Mouse (Mus musculus) limb, embryonic 14.5 days (tissue): ENCODE measurements at regions not wholly inside any gene's neighbourhood (a gene's known extent, or its start where the extent isn't known, plus 50 kb on each side); places are given as distances from the start of the nearest gene placed in this dataset.

ENCODE experiments used
- ATAC-seq: fragments of 200-750 bp; cut with Nextera tagmentation; 2 replicates; pipeline ENCODE4 v1.8.0; 2017; ENCODE audit warnings: low read depth, moderate number of reproducible peaks, moderate TSS enrichment; ENCODE audit not compliant: low FRiP score
- DNase-seq: peaks from one replicate; pipeline ENCODE4 v3.0.0-alpha.2; 2015; ENCODE audit warnings: low spot score
- H3K27ac ChIP-seq: fragments of 300-500 bp; sonication (generic); replicated peaks from 2 replicates; pipeline ENCODE4 v1.5.1; 2014; ENCODE audit warnings: low read depth, mild to moderate bottlenecking, low read length, moderate library complexity, mixed read lengths
- H3K27me3 ChIP-seq: fragments of 300-500 bp; sonication (generic); 2 replicates; pipeline ENCODE4 v1.6.1; 2014; ENCODE audit warnings: low read length, mixed read lengths; ENCODE audit not compliant: control insufficient read depth, insufficient read depth
- H3K36me3 ChIP-seq: fragments of 300-500 bp; sonication (generic); 2 replicates; pipeline ENCODE4 v1.6.1; 2014; ENCODE audit warnings: mild to moderate bottlenecking, low read length, moderate library complexity, mixed read lengths; ENCODE audit not compliant: control insufficient read depth, insufficient read depth
- H3K4me1 ChIP-seq: fragments of 300-500 bp; sonication (generic); 2 replicates; pipeline ENCODE4 v1.6.1; 2014; ENCODE audit warnings: antibody characterized with exemption, low read length, mixed read lengths; ENCODE audit not compliant: control insufficient read depth, insufficient read depth
- H3K4me2 ChIP-seq: fragments of 300-500 bp; sonication (generic); replicated peaks from 2 replicates; pipeline ENCODE4 v1.6.1; 2014; ENCODE audit warnings: low read depth, mild to moderate bottlenecking, low read length, moderate library complexity; ENCODE audit not compliant: severe bottlenecking
- H3K4me3 ChIP-seq: fragments of 300-500 bp; sonication (generic); replicated peaks from 2 replicates; pipeline ENCODE4 v1.5.1; 2014; ENCODE audit warnings: low read length
- H3K9ac ChIP-seq: fragments of 300-500 bp; sonication (generic); 2 replicates; pipeline ENCODE4 v1.6.1; 2014; ENCODE audit warnings: mild to moderate bottlenecking, low read depth, low read length, moderate library complexity; ENCODE audit not compliant: severe bottlenecking
- H3K9me3 ChIP-seq: fragments of 300-500 bp; sonication (generic); 2 replicates; pipeline ENCODE4 v1.6.1; 2016; ENCODE audit warnings: low read length; ENCODE audit not compliant: control insufficient read depth
- POLR2A ChIP-seq: fragments of 200-500 bp; IDR thresholded peaks from 2 replicates; pipeline ENCODE4 v1.8.0; 2012; ENCODE audit warnings: inconsistent platforms, mild to moderate bottlenecking, moderate library complexity, borderline replicate concordance; ENCODE audit not compliant: insufficient read depth, insufficient read length; ENCODE audit errors: extremely low read depth
- whole genome bisulfite sequencing: fragments of 180-500 bp; shearing (Covaris S2); extraction: QIAGEN DNeasy Blood & Tissue Kit; methylation state at CpG from one replicate; pipeline ENCODE4 v1.1.7; 2014; 5-methylcytosine and 5-hydroxymethylcytosine counted together

DNA sequence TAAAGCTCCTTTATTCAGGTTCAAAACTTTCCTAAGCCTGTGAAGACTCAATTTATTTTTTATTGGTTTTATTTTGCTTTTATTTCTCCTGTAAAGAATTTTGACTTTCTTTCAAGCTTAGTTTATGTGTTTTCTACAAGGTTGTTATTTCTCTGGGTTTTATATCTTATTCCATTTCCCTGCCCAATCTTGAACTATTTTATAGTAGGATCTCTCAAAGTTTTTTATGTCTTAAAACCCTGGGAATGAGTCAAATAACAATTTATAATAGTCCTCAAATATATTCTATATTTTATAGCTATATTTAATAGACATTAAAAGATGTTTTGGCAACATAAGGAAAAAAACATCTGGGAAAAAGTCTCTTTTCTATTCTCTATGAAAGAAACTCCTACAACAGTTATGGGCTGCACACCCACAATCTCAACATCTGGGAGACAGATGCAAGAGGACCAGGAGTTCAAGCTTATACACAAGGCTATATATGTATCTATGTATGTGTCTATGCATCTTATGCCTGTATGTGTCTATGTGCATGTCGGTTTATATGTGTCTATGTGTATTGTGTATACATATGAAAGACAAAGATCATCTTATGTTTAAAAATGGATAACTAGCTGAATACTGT, 146.2 kb upstream of the Ptchd4 start:
- H3K27ac ChIP-seq = no peak overlapping the region
- H3K27me3 ChIP-seq = no peaks in the 10 kb centered on the region
- 70% methylated on average over 1 of the region's 1 CpGs for WGBS
- no peak for TF ChIP-seq POLR2A
- H3K9ac ChIP-seq = no peak overlapping the region
- H3K4me2 ChIP-seq = no peak overlapping the region
- H3K36me3 ChIP-seq = no peaks in the 10 kb centered on the region
- H3K4me1 ChIP-seq = no peaks in the 10 kb centered on the region
- H3K9me3 ChIP-seq = no peaks in the 10 kb centered on the region
- peak; percentile 77 for DNase-seq
- H3K4me3 ChIP-seq = no peak overlapping the region
- ATAC-seq = peak; percentile 80

DNA sequence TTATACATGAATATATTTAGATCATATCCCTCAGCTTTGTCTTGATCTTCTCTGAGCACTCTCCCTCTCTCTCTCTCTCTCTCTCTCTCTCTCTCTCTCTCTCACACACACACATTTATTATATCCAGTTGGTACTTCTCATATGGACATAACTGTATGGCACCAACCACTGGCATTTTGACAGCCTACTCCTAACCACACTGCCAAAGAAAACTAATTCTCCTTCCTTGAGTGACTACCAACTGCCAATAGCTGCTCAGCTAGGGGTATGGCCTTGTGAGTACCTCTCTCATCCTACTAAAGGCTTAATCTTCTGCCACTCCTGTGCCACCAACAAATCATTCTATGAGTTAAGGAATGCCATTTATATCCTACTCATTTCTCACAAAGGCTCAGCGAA, 127.2 kb upstream of the Ptchd4 start:
- no peak for DNase-seq
- no peak overlapping the region for H3K27ac ChIP-seq
- no peak overlapping the region for H3K4me2 ChIP-seq
- no peak overlapping the region for H3K4me3 ChIP-seq
- H3K27me3 ChIP-seq = no peaks in the 10 kb centered on the region
- H3K36me3 ChIP-seq = no peaks in the 10 kb centered on the region
- 98% methylated on average over 1 of the region's 1 CpGs for WGBS
- H3K9ac ChIP-seq = no peak overlapping the region
- H3K9me3 ChIP-seq = no peaks in the 10 kb centered on the region
- H3K4me1 ChIP-seq = no peaks in the 10 kb centered on the region
- no peak for TF ChIP-seq POLR2A
- ATAC-seq = no peak

DNA sequence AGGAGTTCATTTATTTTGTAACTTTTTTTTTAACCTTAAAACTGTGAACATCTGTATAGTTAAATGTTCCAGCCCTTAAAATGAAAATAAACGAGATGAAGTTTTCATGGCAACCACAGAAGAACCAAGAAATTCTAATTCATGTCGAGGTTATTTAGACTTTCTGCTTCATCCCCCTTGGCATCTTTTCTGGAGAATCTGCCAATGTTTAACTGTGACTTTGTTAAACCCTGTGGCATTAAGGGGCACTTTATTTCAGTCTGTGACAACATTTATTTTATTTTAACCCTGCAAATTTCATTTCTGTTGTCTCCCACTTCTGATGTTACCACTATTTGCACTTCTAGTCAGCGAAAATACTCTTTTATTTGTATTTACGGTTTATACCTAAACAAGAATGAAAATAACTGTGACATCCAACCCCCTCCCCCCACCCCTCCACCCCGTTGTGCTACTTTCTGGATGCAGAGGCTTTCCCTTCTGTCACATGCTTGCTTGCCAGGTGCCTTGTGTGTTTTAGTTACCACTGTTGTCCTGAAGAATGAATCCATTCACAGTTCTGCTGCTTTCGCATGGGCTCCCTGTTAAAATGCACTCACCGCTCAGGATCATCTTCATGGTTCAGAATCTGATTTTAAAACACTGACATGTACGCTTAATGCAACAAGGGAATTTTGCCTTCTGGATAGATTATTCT, 125.4 kb upstream of the Ptchd4 start:
- Histone ChIP-seq H3K36me3 (no peaks in the 10 kb centered on the region), H3K27ac (no peak overlapping the region), H3K9me3 (no peaks in the 10 kb centered on the region), H3K4me3 (no peak overlapping the region), H3K9ac (no peak overlapping the region), H3K4me1 (no peaks in the 10 kb centered on the region), H3K27me3 (no peaks in the 10 kb centered on the region), H3K4me2 (no peak overlapping the region)
- DNase-seq = no peak
- TF ChIP-seq POLR2A = no peak
- 78% methylated on average over 8 of the region's 8 CpGs for WGBS
- no peak for ATAC-seq
